Mouse (Mus musculus): ENCODE data around the gene Pla2g12a. TPM values are rescaled to one million over a fixed set of nuclear protein-coding genes. Genes with fewer than 3 reads are reported as not detected.

Pla2g12a gene
- polyA plus RNA-seq, 1 experiment, result 30.5 TPM

GRCm38 (mm10) chr3:129918434-129918833 is 40.0 kb downstream of the Pla2g12a start:
- TF ChIP-seq CTCF (IDR thresholded peaks at IDR 0.05; ENCODE audit: borderline replicate concordance, insufficient read depth, low read length) (peak; percentile 62; the same call in 1 of the 2 replicates), POLR2A (IDR thresholded peaks at IDR 0.05; ENCODE audit: low read depth, low read length) (no peak)
- no peak overlapping the region for H3K27ac ChIP-seq (ENCODE audit: insufficient read depth, low read length)
- no peak overlapping the region for H3K4me3 ChIP-seq (ENCODE audit: insufficient read depth, low read length)
- H3K4me1 ChIP-seq (ENCODE audit: control insufficient read depth, insufficient read depth, low read length), result peaks cover 2% of the 10 kb centered on the region; the same call in 1 of the 2 replicates

- Histone ChIP-seq H3K27ac (ENCODE audit: insufficient read depth, low read length) (no peak overlapping the region), H3K4me1 (ENCODE audit: control insufficient read depth, insufficient read depth, low read length) (no peaks in the 10 kb centered on the region), H3K4me3 (ENCODE audit: insufficient read depth, low read length) (no peak overlapping the region)
- TF ChIP-seq POLR2A (IDR thresholded peaks at IDR 0.05; ENCODE audit: low read depth, low read length) (no peak), CTCF (IDR thresholded peaks at IDR 0.05; ENCODE audit: borderline replicate concordance, insufficient read depth, low read length) (no peak)
Observed at GRCm38 (mm10) chr3:129923581-129923980, 45.2 kb downstream of the Pla2g12a start.

GRCm38 (mm10) chr3:129925861-129926260 is 47.5 kb downstream of the Pla2g12a start:
- no peak overlapping the region for H3K4me3 ChIP-seq (ENCODE audit: insufficient read depth, low read length)
- TF ChIP-seq POLR2A (IDR thresholded peaks at IDR 0.05; ENCODE audit: low read depth, low read length) (no peak), CTCF (IDR thresholded peaks at IDR 0.05; ENCODE audit: borderline replicate concordance, insufficient read depth, low read length) (no peak)
- no peaks in the 10 kb centered on the region for H3K4me1 ChIP-seq (ENCODE audit: control insufficient read depth, insufficient read depth, low read length)
- H3K27ac ChIP-seq (ENCODE audit: insufficient read depth, low read length), result no peak overlapping the region

- Histone ChIP-seq H3K4me3 (ENCODE audit: insufficient read depth, low read length) (no peak overlapping the region), H3K27ac (ENCODE audit: insufficient read depth, low read length) (no peak overlapping the region), H3K4me1 (ENCODE audit: control insufficient read depth, insufficient read depth, low read length) (no peaks in the 10 kb centered on the region)
- no peak for TF ChIP-seq CTCF (IDR thresholded peaks at IDR 0.05; ENCODE audit: borderline replicate concordance, insufficient read depth, low read length)
- no peak for TF ChIP-seq POLR2A (IDR thresholded peaks at IDR 0.05; ENCODE audit: low read depth, low read length)
Observed at GRCm38 (mm10) chr3:129930213-129930778, 51.9 kb downstream of the Pla2g12a start.

- TF ChIP-seq CTCF (IDR thresholded peaks at IDR 0.05; ENCODE audit: borderline replicate concordance, insufficient read depth, low read length), result no peak
- TF ChIP-seq POLR2A (IDR thresholded peaks at IDR 0.05; ENCODE audit: low read depth, low read length), result no peak
- peaks cover 8% of the 10 kb centered on the region for H3K4me1 ChIP-seq (ENCODE audit: control insufficient read depth, insufficient read depth, low read length)
- no peak overlapping the region for H3K4me3 ChIP-seq (ENCODE audit: insufficient read depth, low read length)
- no peak overlapping the region for H3K27ac ChIP-seq (ENCODE audit: insufficient read depth, low read length)
Observed at GRCm38 (mm10) chr3:129932443-129932842, 54.0 kb downstream of the Pla2g12a start.

GRCm38 (mm10) chr3:129936561-129936960 is 58.2 kb downstream of the Pla2g12a start:
- no peak overlapping the region for H3K27ac ChIP-seq (ENCODE audit: insufficient read depth, low read length)
- H3K4me3 ChIP-seq (ENCODE audit: insufficient read depth, low read length), result no peak overlapping the region
- peaks cover 17% of the 10 kb centered on the region for H3K4me1 ChIP-seq (ENCODE audit: control insufficient read depth, insufficient read depth, low read length)
- TF ChIP-seq CTCF (IDR thresholded peaks at IDR 0.05; ENCODE audit: borderline replicate concordance, insufficient read depth, low read length) (no peak), POLR2A (IDR thresholded peaks at IDR 0.05; ENCODE audit: low read depth, low read length) (no peak)

GRCm38 (mm10) chr3:129937848-129938247 is 59.4 kb downstream of the Pla2g12a start:
- H3K4me1 ChIP-seq (ENCODE audit: control insufficient read depth, insufficient read depth, low read length), result peaks cover 20% of the 10 kb centered on the region
- no peak overlapping the region for H3K4me3 ChIP-seq (ENCODE audit: insufficient read depth, low read length)
- H3K27ac ChIP-seq (ENCODE audit: insufficient read depth, low read length), result peak overlapping the region; percentile 69
- TF ChIP-seq CTCF (IDR thresholded peaks at IDR 0.05; ENCODE audit: borderline replicate concordance, insufficient read depth, low read length) (no peak), POLR2A (IDR thresholded peaks at IDR 0.05; ENCODE audit: low read depth, low read length) (no peak)

GRCm38 (mm10) chr3:129939058-129939457 is 60.7 kb downstream of the Pla2g12a start:
- no peak for TF ChIP-seq POLR2A (IDR thresholded peaks at IDR 0.05; ENCODE audit: low read depth, low read length)
- TF ChIP-seq CTCF (IDR thresholded peaks at IDR 0.05; ENCODE audit: borderline replicate concordance, insufficient read depth, low read length), result no peak
- Histone ChIP-seq H3K27ac (ENCODE audit: insufficient read depth, low read length) (no peak overlapping the region), H3K4me1 (ENCODE audit: control insufficient read depth, insufficient read depth, low read length) (peaks cover 20% of the 10 kb centered on the region), H3K4me3 (ENCODE audit: insufficient read depth, low read length) (no peak overlapping the region)

GRCm38 (mm10) chr3:129940780-129941179 is 62.4 kb downstream of the Pla2g12a start:
- Histone ChIP-seq H3K4me1 (ENCODE audit: control insufficient read depth, insufficient read depth, low read length) (peaks cover 20% of the 10 kb centered on the region), H3K27ac (ENCODE audit: insufficient read depth, low read length) (peak overlapping the region; percentile 78; the same call in 1 of the 2 replicates), H3K4me3 (ENCODE audit: insufficient read depth, low read length) (no peak overlapping the region)
- no peak for TF ChIP-seq CTCF (IDR thresholded peaks at IDR 0.05; ENCODE audit: borderline replicate concordance, insufficient read depth, low read length)
- TF ChIP-seq POLR2A (IDR thresholded peaks at IDR 0.05; ENCODE audit: low read depth, low read length), result no peak

GRCm38 (mm10) chr3:129941291-129941690 is 62.9 kb downstream of the Pla2g12a start:
- TF ChIP-seq POLR2A (IDR thresholded peaks at IDR 0.05; ENCODE audit: low read depth, low read length), result no peak
- no peak for TF ChIP-seq CTCF (IDR thresholded peaks at IDR 0.05; ENCODE audit: borderline replicate concordance, insufficient read depth, low read length)
- peaks cover 19% of the 10 kb centered on the region for H3K4me1 ChIP-seq (ENCODE audit: control insufficient read depth, insufficient read depth, low read length)
- peak overlapping the region; percentile 78; the same call in 1 of the 2 replicates for H3K27ac ChIP-seq (ENCODE audit: insufficient read depth, low read length)
- H3K4me3 ChIP-seq (ENCODE audit: insufficient read depth, low read length), result no peak overlapping the region
